Mouse (Mus musculus) naive thymus-derived CD4-positive, alpha-beta T cell, adult 5 months (primary cell): ENCODE results near the gene Palmd. TPM values are rescaled to one million over a fixed set of nuclear protein-coding genes. Genes with fewer than 3 reads are reported as not detected.

ENCODE experiments used
- polyA plus RNA-seq: library from polyadenylated mRNA; unstranded; fragments of 100-300 nt; shearing (Covaris generic); gene quantifications from one replicate; pipeline ENCODE4 v1.2.1, GENCODE M21; 2017

Palmd gene
- 0.22 TPM for polyA plus RNA-seq

GRCm38 (mm10) chr3:116968540-116968997 lies at the start of gene Palmd:
Gene Palmd, minus strand, starts transcription at chr3:116968987.

GRCm38 (mm10) chr3:116967967-116968366 lies 820 bp downstream of the Palmd start, which contains the start of gene 4930455H04Rik:
Gene 4930455H04Rik, plus strand, starts transcription at chr3:116968267.

Other genes with a start within 250 kb of the Palmd start
- 3.6 TPM for gene Agl, start 160.8 kb downstream of the Palmd start, polyA plus RNA-seq
- gene Frrs1, start 109.5 kb downstream of the Palmd start, polyA plus RNA-seq, result 15.5 TPM
- gene 4930455H04Rik, start 720 bp downstream of the Palmd start, polyA plus RNA-seq, result not detected